Mouse (Mus musculus) embryonic fibroblast, embryonic 13.5 days (primary cell): Measurements from ENCODE around the gene Polr2a.

ENCODE experiments used
- CTCF ChIP-seq: IDR thresholded peaks from 2 replicates; pipeline ENCODE4 v1.5.1; 2011; ENCODE audit warnings: mild to moderate bottlenecking, control low read depth, low read length, moderate library complexity, borderline replicate concordance; ENCODE audit not compliant: insufficient read depth
- POLR2A ChIP-seq: IDR thresholded peaks from 2 replicates; pipeline ENCODE4 v1.6.1; 2011; ENCODE audit warnings: low read depth, mild to moderate bottlenecking, control low read depth, low read length, moderate library complexity

DNA sequence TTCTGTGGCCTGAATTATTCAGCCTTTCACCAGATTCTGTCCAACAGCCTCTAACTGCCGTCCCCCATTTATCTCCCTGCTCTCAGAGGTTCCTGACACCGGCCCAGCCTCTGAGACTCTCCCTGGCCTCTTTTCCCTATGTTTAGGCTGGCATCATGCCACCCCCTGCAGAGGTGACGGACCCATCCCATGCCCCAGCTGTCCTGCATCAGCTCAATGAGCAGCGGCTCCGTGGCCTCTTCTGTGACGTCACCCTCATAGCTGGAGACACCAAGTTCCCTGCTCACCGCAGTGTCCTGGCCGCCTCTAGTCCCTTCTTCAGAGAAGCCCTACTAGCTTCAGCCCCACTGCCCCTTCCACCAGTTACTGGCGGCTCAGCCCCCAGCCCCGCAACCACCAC lies 17.3 kb upstream of the Polr2a start:
- TF ChIP-seq CTCF (no peak), POLR2A (no peak)
